Mouse (Mus musculus): ENCODE results near the gene B430305J03Rik. TPM values are rescaled to one million over a fixed set of nuclear protein-coding genes. Genes with fewer than 3 reads are reported as not detected.

B430305J03Rik gene
- polyA plus RNA-seq, 1 experiment from 2014 or later: not detected

DNA sequence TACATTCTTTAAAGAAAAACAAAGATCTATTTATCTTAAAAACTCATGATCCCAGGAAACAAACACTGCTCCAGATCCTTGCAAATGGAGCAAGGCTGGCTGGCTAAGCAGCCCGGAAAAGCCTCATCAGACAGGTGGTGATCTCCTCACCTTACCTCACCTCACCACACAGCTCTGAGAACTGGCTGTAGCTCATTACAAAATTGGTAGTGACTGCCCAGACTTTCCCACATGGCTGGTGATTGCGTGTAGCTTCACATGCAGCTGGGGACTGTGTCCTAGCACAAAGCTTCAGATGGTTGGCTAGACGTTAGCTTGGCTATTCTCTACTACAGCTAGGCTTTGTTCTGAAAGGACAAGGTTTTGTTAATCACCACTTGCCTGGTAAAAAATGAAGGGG, 28.5 kb downstream of the B430305J03Rik start:
- ATAC-seq (ENCODE audit: low read depth): no peak
- no peaks in the 10 kb centered on the region for H3K9me3 ChIP-seq (ENCODE audit: control insufficient read depth, low read length)
- H3K36me3 ChIP-seq (ENCODE audit: control insufficient read depth, insufficient read depth, low read length): no peaks in the 10 kb centered on the region
- H3K9ac ChIP-seq (ENCODE audit: low read depth, low read length): no peak overlapping the region
- H3K4me1 ChIP-seq (ENCODE audit: control insufficient read depth, insufficient read depth, low read length): no peaks in the 10 kb centered on the region
- H3K27ac ChIP-seq (replicated peaks; ENCODE audit: low read depth, low read length): no peak overlapping the region
- no peak for DNase-seq (ENCODE audit: low spot score)
- WGBS: 75% methylated on average over 3 of the region's 3 CpGs
- no peaks in the 10 kb centered on the region for H3K27me3 ChIP-seq (replicated peaks; ENCODE audit: control insufficient read depth, insufficient read depth, low read length)
- H3K4me2 ChIP-seq (ENCODE audit: low read depth, low read length): no peak overlapping the region
- H3K4me3 ChIP-seq (ENCODE audit: low read depth, low read length): no peak overlapping the region

DNA sequence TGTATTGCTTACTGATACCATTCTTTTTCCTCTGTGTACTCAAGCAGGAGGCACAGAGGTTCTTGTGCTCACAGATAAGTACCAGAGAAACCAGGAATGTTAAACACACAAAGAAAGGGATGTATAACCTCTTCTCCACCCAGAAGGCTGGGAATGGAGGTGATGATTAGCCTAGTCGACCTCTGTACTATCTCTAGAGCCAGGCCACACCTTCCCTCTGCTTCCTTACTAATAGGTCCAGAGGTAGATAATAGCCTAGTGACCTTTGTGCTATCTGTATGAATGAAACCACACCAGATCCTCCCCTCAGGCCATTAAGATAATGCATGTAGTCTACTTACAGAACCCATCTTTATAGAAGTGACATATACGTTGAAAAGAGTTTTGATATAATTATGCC, 29.5 kb downstream of the B430305J03Rik start:
- Histone ChIP-seq H3K4me3 (ENCODE audit: low read depth, low read length) (no peak overlapping the region), H3K27me3 (replicated peaks; ENCODE audit: control insufficient read depth, insufficient read depth, low read length) (no peaks in the 10 kb centered on the region), H3K36me3 (ENCODE audit: control insufficient read depth, insufficient read depth, low read length) (no peaks in the 10 kb centered on the region), H3K4me1 (ENCODE audit: control insufficient read depth, insufficient read depth, low read length) (no peaks in the 10 kb centered on the region), H3K4me2 (ENCODE audit: low read depth, low read length) (no peak overlapping the region), H3K27ac (replicated peaks; ENCODE audit: low read depth, low read length) (no peak overlapping the region), H3K9me3 (ENCODE audit: control insufficient read depth, low read length) (no peaks in the 10 kb centered on the region), H3K9ac (ENCODE audit: low read depth, low read length) (no peak overlapping the region)
- no peak for DNase-seq (ENCODE audit: low spot score)
- no peak for ATAC-seq (ENCODE audit: low read depth)
- 42% methylated on average over 2 of the region's 2 CpGs for WGBS

- Histone ChIP-seq H3K4me1 (ENCODE audit: control insufficient read depth, insufficient read depth, low read length) (no peaks in the 10 kb centered on the region), H3K9me3 (ENCODE audit: control insufficient read depth, low read length) (no peaks in the 10 kb centered on the region)
- 87% methylated on average over 6 of the region's 6 CpGs for WGBS
These were observed 44.1 kb downstream of the B430305J03Rik start for GRCm38 (mm10) chr3:61321632-61322031.

GRCm38 (mm10) chr3:61320031-61320430, 45.7 kb downstream of the B430305J03Rik start:
- no peaks in the 10 kb centered on the region for H3K27me3 ChIP-seq (replicated peaks; ENCODE audit: control insufficient read depth, insufficient read depth, low read length)
- H3K4me2 ChIP-seq (ENCODE audit: low read depth, low read length): no peak overlapping the region
- DNase-seq (ENCODE audit: low spot score) (no peak), ATAC-seq (ENCODE audit: low read depth) (no peak)
- H3K4me1 ChIP-seq (ENCODE audit: control insufficient read depth, insufficient read depth, low read length): no peaks in the 10 kb centered on the region
- H3K4me3 ChIP-seq (ENCODE audit: low read depth, low read length): no peak overlapping the region
- WGBS: 70% methylated on average over 2 of the region's 2 CpGs
- no peaks in the 10 kb centered on the region for H3K9me3 ChIP-seq (ENCODE audit: control insufficient read depth, low read length)
- no peak overlapping the region for H3K9ac ChIP-seq (ENCODE audit: low read depth, low read length)
- no peak overlapping the region for H3K27ac ChIP-seq (replicated peaks; ENCODE audit: low read depth, low read length)
- no peaks in the 10 kb centered on the region for H3K36me3 ChIP-seq (ENCODE audit: control insufficient read depth, insufficient read depth, low read length)

More at GRCm38 (mm10) chr3:61321632-61322031, 44.1 kb downstream of the B430305J03Rik start:
- ATAC-seq (ENCODE audit: low read depth) (no peak), DNase-seq (ENCODE audit: low spot score) (no peak)
- H3K4me2 ChIP-seq (ENCODE audit: low read depth, low read length): no peak overlapping the region
- no peaks in the 10 kb centered on the region for H3K27me3 ChIP-seq (replicated peaks; ENCODE audit: control insufficient read depth, insufficient read depth, low read length)
- no peak overlapping the region for H3K4me3 ChIP-seq (ENCODE audit: low read depth, low read length)
- H3K27ac ChIP-seq (replicated peaks; ENCODE audit: low read depth, low read length): no peak overlapping the region
- no peaks in the 10 kb centered on the region for H3K36me3 ChIP-seq (ENCODE audit: control insufficient read depth, insufficient read depth, low read length)
- no peak overlapping the region for H3K9ac ChIP-seq (ENCODE audit: low read depth, low read length)

- Histone ChIP-seq H3K4me2 (ENCODE audit: low read depth, low read length) (no peak overlapping the region), H3K9me3 (ENCODE audit: control insufficient read depth, low read length) (no peaks in the 10 kb centered on the region), H3K4me1 (ENCODE audit: control insufficient read depth, insufficient read depth, low read length) (peaks cover under 1% of the 10 kb centered on the region; the same call in 1 of the 2 replicates), H3K27me3 (replicated peaks; ENCODE audit: control insufficient read depth, insufficient read depth, low read length) (no peaks in the 10 kb centered on the region), H3K9ac (ENCODE audit: low read depth, low read length) (no peak overlapping the region), H3K36me3 (ENCODE audit: control insufficient read depth, insufficient read depth, low read length) (no peaks in the 10 kb centered on the region), H3K4me3 (ENCODE audit: low read depth, low read length) (no peak overlapping the region), H3K27ac (replicated peaks; ENCODE audit: low read depth, low read length) (no peak overlapping the region)
- no peak for ATAC-seq (ENCODE audit: low read depth)
- DNase-seq (ENCODE audit: low spot score): no peak
- 80% methylated on average over 2 of the region's 2 CpGs for WGBS
These were observed 50.7 kb downstream of the B430305J03Rik start for GRCm38 (mm10) chr3:61315002-61315401.

Other genes with a start within 250 kb of the B430305J03Rik start
- 15.7 and 16.5 TPM in 2 replicates for gene Rap2b, start 4.3 kb downstream of the B430305J03Rik start, polyA plus RNA-seq (2014; fragmentation: Nextera tagmentation; extraction: Ambion mirVana)

All from embryonic facial prominence, embryonic 14.5 days (tissue).